Mouse (Mus musculus): ENCODE results near the gene Pros1. TPM values are rescaled to one million over a fixed set of nuclear protein-coding genes. Genes with fewer than 3 reads are reported as not detected.

The Pros1 gene
- polyA plus RNA-seq (2017; shearing (Covaris generic)): 2.0 TPM

DNA sequence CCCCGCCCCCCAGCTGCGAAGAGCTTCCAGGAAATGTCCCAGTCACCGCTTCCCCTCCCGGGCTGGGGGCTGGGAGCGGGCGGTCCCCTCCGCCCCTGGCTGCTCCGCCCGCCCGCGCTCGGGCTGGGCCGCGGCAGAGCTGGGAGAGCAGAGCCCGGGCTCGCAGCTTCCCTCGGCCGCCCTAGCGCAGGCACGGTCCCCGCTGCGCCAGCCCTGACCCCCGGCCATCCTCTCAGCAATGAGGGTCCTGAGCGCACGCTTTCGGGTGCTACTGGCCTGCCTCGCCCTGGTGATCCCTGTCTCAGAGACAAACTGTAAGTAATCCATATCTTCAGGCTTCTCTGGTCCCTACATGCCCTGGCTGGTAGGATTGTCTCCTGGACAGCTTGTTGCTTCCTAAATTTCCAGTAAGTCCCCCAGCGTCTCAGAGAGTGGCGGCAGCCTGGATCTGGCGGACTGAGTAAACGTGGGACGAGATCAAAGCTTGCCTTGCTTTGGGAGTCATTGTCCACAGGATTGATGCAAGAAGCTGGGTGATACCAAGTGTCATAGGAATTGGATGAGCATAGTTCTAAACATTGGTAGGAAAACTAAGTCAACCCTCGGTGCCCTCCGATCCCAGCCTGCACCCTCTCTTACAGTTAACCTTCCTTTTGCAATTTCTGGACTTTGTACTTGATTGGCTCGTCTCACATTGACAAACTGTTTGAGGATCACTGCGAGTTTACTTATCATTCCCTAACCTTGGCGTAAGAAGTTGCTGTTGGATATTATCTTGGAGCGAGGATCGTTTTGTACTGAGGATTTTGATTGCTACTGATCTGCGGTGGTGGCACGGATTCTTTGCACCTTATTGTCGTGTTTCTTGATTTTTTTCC, at the start of gene Pros1:
Gene Pros1 (plus strand): TSS at position 117 of the 878 bp plus-strand sequence.

DNA sequence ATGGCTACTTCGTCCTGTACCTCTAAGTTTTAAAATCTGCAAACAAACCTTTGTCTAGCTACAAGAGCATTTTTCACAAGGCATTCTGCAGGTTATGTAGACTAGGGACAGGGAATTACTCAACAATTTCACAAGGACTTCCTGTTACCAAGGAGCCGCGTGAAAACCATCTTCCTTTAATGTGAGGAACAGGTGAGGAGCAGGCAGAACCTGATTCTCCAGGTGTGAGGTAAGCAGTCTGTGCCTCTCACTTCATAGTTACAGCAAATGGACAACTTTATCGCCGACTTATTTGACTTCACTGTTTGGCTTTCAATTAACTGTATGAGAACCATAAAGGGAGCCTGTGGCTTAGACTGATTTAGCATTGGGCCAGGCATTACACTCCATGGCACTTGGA, 39.6 kb upstream of the Pros1 start, which contains the start of gene Stx19:
Gene Stx19 (plus strand): TSS at position 186 of the 400 bp plus-strand sequence.

DNA sequence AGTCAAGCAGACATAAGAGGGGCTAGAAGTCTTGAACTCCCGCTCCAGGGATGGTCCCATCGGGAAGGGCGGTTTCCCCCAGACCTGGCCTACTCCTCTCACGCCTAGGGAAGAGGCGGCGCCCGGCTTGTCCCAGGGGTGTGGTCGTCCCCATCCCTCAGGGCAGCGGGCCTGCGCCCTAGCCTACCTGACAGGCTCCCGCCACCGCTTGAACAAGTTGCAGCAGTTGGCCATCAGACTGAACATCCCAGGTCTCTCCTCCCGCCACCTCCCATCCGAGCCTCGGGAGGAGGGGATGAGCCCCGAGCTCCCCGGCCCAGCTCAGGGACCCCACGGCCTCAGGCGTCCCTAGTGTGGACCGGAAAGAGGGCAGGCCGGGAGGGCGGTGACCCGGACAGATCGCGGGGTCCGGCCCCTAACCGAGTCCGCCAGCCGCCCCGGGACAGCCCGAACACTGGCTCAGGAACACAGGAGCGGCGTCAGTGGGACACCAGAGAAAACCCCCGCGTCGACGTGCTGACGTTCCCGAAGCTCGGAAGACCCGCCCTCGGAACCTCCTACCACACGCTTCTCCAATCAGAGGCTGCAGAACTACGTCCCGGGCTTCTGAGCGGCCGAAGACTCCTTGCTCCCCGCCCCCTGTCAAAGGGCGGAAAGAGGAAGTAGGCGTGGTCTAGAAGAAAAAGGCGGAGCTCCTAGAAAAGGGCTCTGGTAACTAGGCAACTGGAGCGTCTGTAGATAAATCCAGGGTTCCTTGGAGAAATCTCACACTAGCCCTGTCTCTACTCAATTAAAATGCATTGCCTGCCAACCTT, 7.4 kb upstream of the Pros1 start, which contains the start of gene Arl13b:
Gene Arl13b (minus strand): TSS at position 543 of the 815 bp plus-strand sequence.

Other genes starting within 250 kb of the Pros1 start
- 11.3 TPM for gene Nsun3, start 67.5 kb upstream of the Pros1 start, polyA plus RNA-seq (2017; shearing (Covaris generic))
- gene Stx19, start 39.6 kb upstream of the Pros1 start, polyA plus RNA-seq (2017; shearing (Covaris generic)): 1.3 TPM
- gene Arl13b, start 7.3 kb upstream of the Pros1 start, polyA plus RNA-seq (2017; shearing (Covaris generic)): 36.4 TPM